Mouse (Mus musculus): Measurements from ENCODE around the gene Zfp114. TPM values are rescaled to one million over a fixed set of nuclear protein-coding genes. Genes with fewer than 3 reads are reported as not detected.

Gene Zfp114
- not detected in 2 replicates for polyA plus RNA-seq (2012)

- no peak for TF ChIP-seq GATA1 (IDR thresholded peaks at IDR 0.05; ENCODE audit: low read length)
Observed at GRCm38 (mm10) chr7:24174618-24175336, at the start of gene Zfp114. Zfp114 (plus strand) TSS chr7:24175060.

- no peak for TF ChIP-seq GATA1 (IDR thresholded peaks at IDR 0.05; ENCODE audit: low read length)
Observed at GRCm38 (mm10) chr7:24133425-24133995, 41.4 kb upstream of the Zfp114 start.

GRCm38 (mm10) chr7:24133996-24134828 lies 40.6 kb upstream of the Zfp114 start, which contains the start of gene Zfp235:
Zfp235 (plus strand) TSS chr7:24134169.
- no peak for TF ChIP-seq GATA1 (IDR thresholded peaks at IDR 0.05; ENCODE audit: low read length)

- TF ChIP-seq GATA1 (IDR thresholded peaks at IDR 0.05; ENCODE audit: low read length): no peak
Observed at GRCm38 (mm10) chr7:24142566-24142965, 32.3 kb upstream of the Zfp114 start.

- no peak for TF ChIP-seq GATA1 (IDR thresholded peaks at IDR 0.05; ENCODE audit: low read length)
Observed at GRCm38 (mm10) chr7:24153272-24153671, 21.6 kb upstream of the Zfp114 start.

- no peak for TF ChIP-seq GATA1 (IDR thresholded peaks at IDR 0.05; ENCODE audit: low read length)
Observed at GRCm38 (mm10) chr7:24172191-24172590, 2.7 kb upstream of the Zfp114 start.

- no peak for TF ChIP-seq GATA1 (IDR thresholded peaks at IDR 0.05; ENCODE audit: low read length)
Observed at GRCm38 (mm10) chr7:24175337-24175711, 464 bp downstream of the Zfp114 start.

- no peak for TF ChIP-seq GATA1 (IDR thresholded peaks at IDR 0.05; ENCODE audit: low read length)
Observed at GRCm38 (mm10) chr7:24187611-24188010, 12.8 kb downstream of the Zfp114 start.

GRCm38 (mm10) chr7:24188901-24189570 lies 14.2 kb downstream of the Zfp114 start:
- no peak for TF ChIP-seq GATA1 (IDR thresholded peaks at IDR 0.05; ENCODE audit: low read length)

- no peak for TF ChIP-seq GATA1 (IDR thresholded peaks at IDR 0.05; ENCODE audit: low read length)
Observed at GRCm38 (mm10) chr7:24189571-24189944, 14.7 kb downstream of the Zfp114 start.

GRCm38 (mm10) chr7:24191361-24191760 lies 16.5 kb downstream of the Zfp114 start:
- no peak for TF ChIP-seq GATA1 (IDR thresholded peaks at IDR 0.05; ENCODE audit: low read length)

GRCm38 (mm10) chr7:24193157-24193556 lies 18.3 kb downstream of the Zfp114 start:
- no peak for TF ChIP-seq GATA1 (IDR thresholded peaks at IDR 0.05; ENCODE audit: low read length)

GRCm38 (mm10) chr7:24196961-24197360 lies 22.1 kb downstream of the Zfp114 start:
- TF ChIP-seq GATA1 (IDR thresholded peaks at IDR 0.05; ENCODE audit: low read length): no peak

- TF ChIP-seq GATA1 (IDR thresholded peaks at IDR 0.05; ENCODE audit: low read length): no peak
Observed at GRCm38 (mm10) chr7:24207488-24208261, 32.8 kb downstream of the Zfp114 start.

Data from G1E-ER4 (cell line).